Mouse (Mus musculus): ENCODE measurements around the gene Olfr1342.

Olfr1342 gene

GRCm38 (mm10) chr4:118692412-118692973, at the start of gene Olfr1342:
Gene Olfr1342 (minus strand): TSS chr4:118692756.
- DNase-seq (ENCODE audit: low read depth, low spot score): no peak

GRCm38 (mm10) chr4:118741881-118742280, 49.3 kb upstream of the Olfr1342 start:
- DNase-seq (ENCODE audit: low read depth, low spot score): no peak

- DNase-seq (ENCODE audit: low read depth, low spot score): peak; percentile 99
Observed at GRCm38 (mm10) chr4:118740988-118741698, 48.6 kb upstream of the Olfr1342 start.

GRCm38 (mm10) chr4:118739574-118739973, 47.0 kb upstream of the Olfr1342 start:
- DNase-seq (ENCODE audit: low read depth, low spot score): peak; percentile 32

DNA sequence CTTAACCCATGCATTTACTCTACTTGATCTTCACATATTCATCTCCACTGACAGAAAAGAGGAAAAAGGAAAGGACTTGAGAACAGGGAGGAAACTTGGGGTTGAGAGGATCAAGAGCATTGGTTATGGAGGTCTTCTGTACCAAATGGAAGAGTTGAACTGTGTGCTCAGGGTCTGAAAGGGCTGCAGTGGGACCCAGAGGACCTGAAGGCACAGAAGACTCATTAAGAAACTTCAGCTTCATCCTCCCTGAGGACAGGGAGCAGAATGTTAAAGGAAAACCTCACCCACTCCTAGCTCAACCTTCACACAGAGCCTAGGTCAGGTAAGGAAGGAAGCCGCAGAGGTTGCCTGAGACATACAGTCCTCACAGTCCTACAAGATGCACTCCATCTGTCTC, 39.3 kb upstream of the Olfr1342 start, which contains the start of gene Olfr1339:
TSS of gene Olfr1339 (plus strand) at position 301 of the 400 bp plus-strand sequence.
- DNase-seq (ENCODE audit: low read depth, low spot score): no peak

DNA sequence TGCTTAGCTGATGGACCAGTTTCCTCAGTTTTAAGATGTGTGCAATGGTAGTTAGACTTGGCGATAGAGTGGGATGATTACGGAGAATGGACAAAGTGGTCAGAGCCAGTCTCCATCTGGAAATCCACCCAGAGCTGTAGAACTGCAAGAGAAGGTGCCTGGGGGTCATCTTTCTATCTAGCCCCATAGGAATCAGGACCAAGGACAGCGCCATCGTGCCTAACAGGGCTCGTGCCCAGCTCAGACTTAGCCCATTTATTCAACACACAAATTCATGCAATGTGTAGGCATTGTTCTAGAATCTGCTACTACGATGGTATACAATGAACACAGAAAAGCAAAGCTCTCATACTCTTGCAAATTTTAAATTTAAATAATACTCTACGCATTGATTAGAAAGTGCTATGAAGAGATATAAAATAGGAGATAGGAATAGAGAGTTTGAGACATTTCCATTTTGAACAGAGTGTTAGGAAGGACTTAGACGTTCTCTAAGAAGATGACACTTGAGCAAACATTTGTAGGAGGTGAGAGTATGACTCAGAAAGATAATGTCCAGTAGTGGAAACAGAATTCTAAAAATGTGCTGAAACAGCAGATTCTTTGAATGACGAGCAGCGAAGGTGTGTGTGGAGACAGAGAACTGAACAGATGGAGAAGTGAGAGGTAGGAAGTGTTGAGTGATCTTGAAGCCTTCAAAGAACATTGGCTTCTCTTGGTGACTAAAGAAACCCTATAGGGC, 29.4 kb upstream of the Olfr1342 start:
- peak; percentile 41 for DNase-seq (ENCODE audit: low read depth, low spot score)

DNA sequence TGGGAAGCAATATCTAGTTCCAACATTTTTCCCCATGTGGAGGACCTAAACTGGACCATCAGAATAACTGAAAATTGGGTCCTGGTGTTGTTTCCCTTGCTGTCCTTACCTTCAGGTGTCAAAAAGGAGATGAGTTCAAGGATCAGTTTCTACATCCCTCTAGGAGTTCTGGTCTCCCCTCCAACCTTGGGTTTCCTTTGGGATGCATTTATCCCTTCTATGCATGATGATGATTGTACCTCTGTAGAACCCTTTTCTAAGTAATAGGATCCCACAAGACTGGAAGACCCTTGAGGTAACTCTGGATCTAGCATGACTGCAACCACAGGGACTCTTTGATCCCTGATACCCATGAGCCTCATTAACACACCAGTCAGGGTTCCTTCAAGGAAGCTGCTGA, 27.3 kb upstream of the Olfr1342 start, which contains the start of gene Olfr1340:
TSS of gene Olfr1340 (plus strand) at position 301 of the 400 bp plus-strand sequence.
- no peak for DNase-seq (ENCODE audit: low read depth, low spot score)

GRCm38 (mm10) chr4:118711656-118712055, 19.1 kb upstream of the Olfr1342 start:
- peak; percentile 89 for DNase-seq (ENCODE audit: low read depth, low spot score)

DNA sequence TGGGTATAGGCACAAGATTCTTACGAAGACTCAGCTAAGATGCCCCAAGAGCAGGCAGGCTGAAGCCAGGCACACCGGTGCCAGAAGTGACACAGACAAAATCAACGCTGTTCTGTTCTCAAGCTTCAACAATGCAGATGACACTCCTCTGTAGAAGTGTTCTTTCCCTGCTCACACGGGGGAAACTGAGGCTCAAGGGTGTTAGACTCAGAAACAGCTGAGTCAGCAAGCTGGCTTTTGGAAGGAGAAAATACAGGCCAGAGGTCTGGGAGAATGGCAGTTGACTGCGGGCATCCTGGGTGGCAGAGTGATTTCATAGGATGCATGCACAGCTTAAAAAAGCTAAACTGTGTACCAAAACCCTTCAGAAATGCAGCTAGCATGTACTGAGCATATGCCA, 15.5 kb upstream of the Olfr1342 start:
- DNase-seq (ENCODE audit: low read depth, low spot score): no peak

DNA sequence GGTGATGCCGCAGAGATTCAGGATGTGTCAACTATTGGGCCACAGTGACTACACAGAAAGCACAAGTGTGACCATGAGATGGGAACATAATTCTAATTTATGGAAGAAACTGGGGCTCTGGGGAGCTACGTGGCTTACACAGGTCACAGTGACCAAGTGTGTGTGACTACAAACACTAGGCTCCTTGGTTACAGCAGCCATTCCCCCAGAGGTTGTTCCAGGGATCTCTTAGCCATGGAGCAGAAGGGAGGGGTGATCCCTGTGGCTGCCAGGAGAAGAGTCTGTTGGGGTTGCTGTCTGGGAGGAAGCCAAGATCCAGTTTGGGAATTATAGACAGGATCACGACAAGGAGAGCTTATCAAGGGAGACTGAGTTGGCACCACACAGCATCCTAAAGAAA, 10.7 kb upstream of the Olfr1342 start, which contains the start of gene Olfr1341:
TSS of gene Olfr1341 (plus strand) at position 301 of the 400 bp plus-strand sequence.
- DNase-seq (ENCODE audit: low read depth, low spot score): no peak

- no peak for DNase-seq (ENCODE audit: low read depth, low spot score)
Observed at GRCm38 (mm10) chr4:118693812-118694211, 1.3 kb upstream of the Olfr1342 start.

- peak; percentile 79 for DNase-seq (ENCODE audit: low read depth, low spot score)
Observed at GRCm38 (mm10) chr4:118687086-118687485, 5.5 kb downstream of the Olfr1342 start.

DNA sequence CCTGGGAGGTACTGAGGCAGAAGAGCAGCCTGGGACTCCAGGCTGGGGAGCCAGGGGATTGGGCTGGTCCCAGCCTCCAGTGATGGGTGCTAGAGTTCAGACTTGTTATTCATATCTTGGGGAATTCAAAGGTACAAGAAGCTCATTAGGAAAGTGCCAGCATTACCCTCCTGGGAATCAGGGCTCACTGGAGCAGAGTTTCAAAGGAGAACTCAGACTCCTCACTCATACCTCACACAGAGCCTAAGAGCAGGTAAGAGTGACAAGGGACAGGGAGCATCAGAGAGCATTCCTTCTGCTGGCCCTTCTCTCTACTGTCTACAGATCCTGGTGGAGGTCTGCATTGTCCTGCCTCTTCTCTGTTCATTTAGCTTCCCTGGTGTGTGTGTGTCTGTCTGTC, 33.9 kb downstream of the Olfr1342 start, which contains the start of gene Olfr62:
TSS of gene Olfr62 (plus strand) at position 301 of the 400 bp plus-strand sequence.
- no peak for DNase-seq (ENCODE audit: low read depth, low spot score)

DNA sequence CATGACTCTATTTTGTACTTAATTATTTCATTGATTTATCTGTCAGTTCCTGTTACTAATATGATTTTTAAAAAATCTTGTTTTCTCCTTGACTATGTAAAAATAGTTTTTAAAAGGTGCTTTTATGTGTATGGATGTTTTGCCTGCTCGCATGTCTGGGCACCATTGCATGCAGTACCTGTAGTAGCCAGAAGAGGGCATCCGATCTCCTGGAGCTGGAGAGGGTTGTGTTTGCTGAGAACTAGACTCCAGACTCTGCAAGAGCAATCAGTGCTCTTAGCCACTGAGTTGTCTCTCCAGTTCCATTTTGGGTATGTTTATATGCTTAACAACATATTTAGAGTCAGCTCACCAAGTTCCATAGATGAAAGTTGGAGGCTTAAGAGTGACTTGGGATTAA, 47.3 kb downstream of the Olfr1342 start:
- DNase-seq (ENCODE audit: low read depth, low spot score): peak; percentile 67

GRCm38 (mm10) chr4:118642346-118643190, 50.0 kb downstream of the Olfr1342 start:
- no peak for DNase-seq (ENCODE audit: low read depth, low spot score)

Data from ES-CJ7 (cell line).